Mouse (Mus musculus) hindbrain, embryonic 15.5 days (tissue): Measurements from ENCODE around the gene Rnf5. TPM values are rescaled to one million over a fixed set of nuclear protein-coding genes. Genes with fewer than 3 reads are reported as not detected.

ENCODE experiments used
- ATAC-seq: fragments of 200-750 bp; cut with Nextera tagmentation; 2 replicates; pipeline ENCODE4 v1.8.0; 2017; ENCODE audit warnings: low read depth, moderate number of reproducible peaks, moderate TSS enrichment; ENCODE audit not compliant: low FRiP score
- H3K27ac ChIP-seq: fragments of 300-500 bp; sonication (generic); replicated peaks from 2 replicates; pipeline ENCODE4 v1.5.1; 2015; ENCODE audit warnings: mild to moderate bottlenecking, inconsistent platforms
- H3K27me3 ChIP-seq: fragments of 300-500 bp; sonication (generic); 2 replicates; pipeline ENCODE4 v1.6.1; 2015; ENCODE audit warnings: control low read depth, inconsistent platforms
- H3K36me3 ChIP-seq: fragments of 300-500 bp; sonication (generic); 2 replicates; pipeline ENCODE4 v1.6.1; 2015; ENCODE audit warnings: control low read depth, inconsistent platforms
- H3K4me1 ChIP-seq: fragments of 300-500 bp; sonication (generic); replicated peaks from 2 replicates; pipeline ENCODE4 v1.6.1; 2015; ENCODE audit warnings: control low read depth, inconsistent platforms
- H3K4me2 ChIP-seq: fragments of 300-500 bp; sonication (generic); 2 replicates; pipeline ENCODE4 v1.6.1; 2015; ENCODE audit warnings: moderate library complexity, mild to moderate bottlenecking, inconsistent platforms
- H3K4me3 ChIP-seq: fragments of 300-500 bp; sonication (generic); 2 replicates; pipeline ENCODE4 v1.5.1; 2015; ENCODE audit warnings: mild to moderate bottlenecking, inconsistent platforms
- H3K9ac ChIP-seq: fragments of 300-500 bp; sonication (generic); 2 replicates; pipeline ENCODE4 v1.6.1; 2015; ENCODE audit warnings: inconsistent platforms
- H3K9me3 ChIP-seq: fragments of 300-500 bp; sonication (generic); 2 replicates; pipeline ENCODE4 v1.6.1; 2016; ENCODE audit warnings: control low read depth, inconsistent platforms
- WGBS: fragments of 180-500 bp; shearing (Covaris S2); methylation state at CpG from one replicate; pipeline ENCODE4 v1.1.7; 2015; 5-methylcytosine and 5-hydroxymethylcytosine counted together
- polyA plus RNA-seq: library from polyadenylated mRNA; unstranded; fragments of >200 nt; fragmentation: Nextera tagmentation; extraction: Ambion mirVana; gene quantifications from 2 replicates; pipeline ENCODE4 v1.2.1, GENCODE M21; 2015

Rnf5 gene
- polyA plus RNA-seq, 1 experiment from 2014 or later: 283 TPM

DNA sequence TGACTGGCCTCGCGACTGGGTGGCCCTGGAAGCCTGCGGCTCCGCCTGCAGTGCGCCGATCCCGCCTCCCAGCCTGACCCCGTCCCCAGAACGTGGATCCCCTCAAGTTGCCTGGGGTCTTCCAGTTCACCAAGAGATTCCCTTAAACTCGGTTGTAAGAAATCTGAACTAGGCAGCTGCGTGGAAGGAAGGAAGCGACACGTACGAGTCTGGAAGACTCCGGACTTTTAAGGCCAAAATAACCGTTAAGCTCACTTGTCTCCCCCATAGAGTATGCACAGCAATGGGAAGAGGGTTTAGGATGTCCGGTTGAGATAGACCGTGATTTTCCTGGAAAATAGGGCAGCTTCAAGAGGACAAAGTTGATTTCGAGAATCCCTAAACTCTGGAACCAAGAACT is 15.7 kb downstream of the Rnf5 start:
- H3K4me1 ChIP-seq: peaks cover 51% of the 10 kb centered on the region
- 4% methylated on average over 19 of the region's 19 CpGs for WGBS

DNA sequence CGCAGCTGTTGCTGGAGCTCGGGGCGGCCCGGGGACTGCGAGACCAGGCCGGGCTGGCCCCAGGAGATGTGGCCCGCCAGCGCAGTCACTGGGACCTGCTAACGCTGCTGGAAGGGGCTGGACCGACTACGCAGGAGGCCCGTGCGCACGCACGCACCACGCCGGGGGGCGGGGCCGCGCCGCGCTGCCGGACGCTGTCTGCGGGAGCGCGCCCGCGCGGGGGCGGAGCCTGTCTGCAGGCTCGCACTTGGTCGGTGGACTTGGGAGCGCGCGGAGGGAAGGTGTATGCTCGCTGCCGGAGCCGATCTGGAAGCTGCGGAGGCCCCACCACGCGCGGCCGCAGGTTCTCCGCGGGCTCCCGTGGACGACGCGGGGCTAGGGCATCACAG is 16.1 kb downstream of the Rnf5 start:
- Histone ChIP-seq H3K36me3 (no peaks in the 10 kb centered on the region), H3K4me2 (peak overlapping the region; percentile 86), H3K9ac (peak overlapping the region; percentile 97), H3K27ac (peak overlapping the region; percentile 99), H3K27me3 (no peaks in the 10 kb centered on the region), H3K4me3 (peak overlapping the region; percentile 65), H3K9me3 (no peaks in the 10 kb centered on the region), H3K4me1 (peaks cover 47% of the 10 kb centered on the region)
- under 1% methylated on average over 48 of the region's 50 CpGs for WGBS
- ATAC-seq: peak; percentile 83

More for the DNA sequence above, 15.7 kb downstream of the Rnf5 start:
- Histone ChIP-seq H3K4me2 (peak overlapping the region; percentile 86), H3K27ac (peak overlapping the region; percentile 99), H3K27me3 (no peaks in the 10 kb centered on the region), H3K4me3 (peak overlapping the region; percentile 65), H3K9me3 (no peaks in the 10 kb centered on the region), H3K9ac (peak overlapping the region; percentile 97), H3K36me3 (no peaks in the 10 kb centered on the region)
- ATAC-seq: no peak

- no peaks in the 10 kb centered on the region for H3K36me3 ChIP-seq
- no peaks in the 10 kb centered on the region for H3K27me3 ChIP-seq
- H3K9ac ChIP-seq: peak overlapping the region; percentile 81
- ATAC-seq: peak; percentile 84
- H3K4me1 ChIP-seq: peaks cover 47% of the 10 kb centered on the region
- peak overlapping the region; percentile 86 for H3K4me2 ChIP-seq
- H3K27ac ChIP-seq: peak overlapping the region; percentile 99
- H3K4me3 ChIP-seq: peak overlapping the region; percentile 65
- whole genome bisulfite sequencing: 0% methylated on average over 38 of the region's 38 CpGs
- no peaks in the 10 kb centered on the region for H3K9me3 ChIP-seq
Measured at GRCm38 (mm10) chr17:34586796-34587422, 16.6 kb downstream of the Rnf5 start.

DNA sequence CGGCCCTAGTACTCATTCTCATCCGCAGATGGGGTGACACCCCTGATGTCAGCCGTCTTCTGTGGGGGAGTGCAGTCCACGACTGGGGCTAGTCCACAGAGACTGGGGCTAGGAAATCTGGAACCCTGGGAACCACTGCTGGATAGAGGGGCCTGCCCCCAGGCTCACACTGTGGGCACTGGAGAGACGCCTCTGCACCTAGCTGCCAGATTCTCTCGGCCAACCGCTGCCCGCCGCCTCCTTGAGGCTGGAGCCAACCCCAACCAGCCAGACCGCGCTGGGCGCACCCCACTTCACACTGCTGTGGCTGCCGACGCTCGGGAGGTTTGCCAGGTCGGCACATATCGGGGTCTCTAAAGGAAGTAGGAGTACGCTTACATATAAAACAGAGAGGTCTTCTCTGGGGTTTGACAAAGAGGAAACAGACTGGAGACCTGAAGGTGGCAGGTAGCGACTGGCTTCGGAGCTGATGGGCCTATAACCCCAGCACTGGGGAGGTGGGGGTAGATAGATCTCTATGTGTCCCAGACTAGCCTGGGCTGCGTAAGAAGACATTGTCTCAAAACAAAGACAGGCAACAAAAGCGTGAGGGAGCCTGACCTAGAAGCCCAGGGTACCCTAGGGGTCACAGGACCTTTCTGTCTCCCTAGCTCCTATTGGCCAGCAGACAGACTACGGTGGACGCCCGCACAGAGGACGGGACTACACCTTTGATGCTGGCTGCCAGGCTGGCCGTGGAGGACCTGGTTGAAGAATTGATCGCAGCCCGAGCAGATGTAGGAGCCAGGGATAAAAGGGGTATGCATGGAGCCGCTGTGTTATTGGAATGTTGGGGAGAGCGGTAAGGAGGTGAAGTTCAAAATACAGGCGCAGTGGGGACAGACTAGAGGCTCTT is 17.4 kb downstream of the Rnf5 start:
- Histone ChIP-seq H3K27ac (peak overlapping the region; percentile 99), H3K9ac (peak overlapping the region; percentile 81), H3K27me3 (no peaks in the 10 kb centered on the region), H3K9me3 (no peaks in the 10 kb centered on the region), H3K36me3 (no peaks in the 10 kb centered on the region), H3K4me1 (peaks cover 42% of the 10 kb centered on the region), H3K4me2 (peak overlapping the region; percentile 86), H3K4me3 (peak overlapping the region; percentile 65)
- peak; percentile 12 for ATAC-seq
- 10% methylated on average over 32 of the region's 32 CpGs for WGBS

DNA sequence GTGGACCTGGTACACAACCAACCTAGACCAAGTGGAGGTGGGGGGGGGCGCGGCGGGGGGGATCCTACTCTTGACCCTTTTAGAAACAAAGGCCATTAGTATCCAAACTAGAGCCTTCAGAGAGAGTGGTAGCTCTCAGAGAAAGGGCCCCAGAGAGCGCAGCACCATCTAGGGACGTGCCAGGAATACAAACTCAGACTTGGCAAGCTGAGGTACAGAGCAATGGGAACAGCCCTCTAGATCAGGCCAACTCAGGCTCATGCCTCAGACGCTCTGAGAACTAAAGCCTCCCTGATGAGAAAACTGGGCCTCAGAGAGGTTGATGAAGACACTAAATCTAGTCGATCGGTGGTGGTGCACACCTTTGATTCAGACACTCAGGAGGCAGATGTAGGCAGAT is 18.4 kb downstream of the Rnf5 start:
- Histone ChIP-seq H3K4me1 (peaks cover 32% of the 10 kb centered on the region), H3K27me3 (no peaks in the 10 kb centered on the region), H3K4me3 (no peak overlapping the region), H3K36me3 (no peaks in the 10 kb centered on the region), H3K9me3 (no peaks in the 10 kb centered on the region), H3K27ac (0 out of 2 replicates have a peak overlapping the region, but pooled peaks have one; percentile 23), H3K4me2 (no peak overlapping the region), H3K9ac (no peak overlapping the region)
- WGBS: 83% methylated on average over 8 of the region's 8 CpGs
- no peak for ATAC-seq

GRCm38 (mm10) chr17:34583819-34584218 is 19.7 kb downstream of the Rnf5 start:
- H3K4me2 ChIP-seq: no peak overlapping the region
- no peaks in the 10 kb centered on the region for H3K9me3 ChIP-seq
- no peak overlapping the region for H3K9ac ChIP-seq
- H3K36me3 ChIP-seq: no peaks in the 10 kb centered on the region
- no peak overlapping the region for H3K27ac ChIP-seq
- H3K27me3 ChIP-seq: no peaks in the 10 kb centered on the region
- 88% methylated on average over 8 of the region's 8 CpGs for WGBS
- H3K4me3 ChIP-seq: no peak overlapping the region
- ATAC-seq: no peak
- peaks cover 23% of the 10 kb centered on the region for H3K4me1 ChIP-seq

GRCm38 (mm10) chr17:34583397-34583796 is 20.1 kb downstream of the Rnf5 start:
- Histone ChIP-seq H3K27me3 (no peaks in the 10 kb centered on the region), H3K4me2 (no peak overlapping the region), H3K9me3 (no peaks in the 10 kb centered on the region), H3K4me3 (no peak overlapping the region), H3K9ac (no peak overlapping the region), H3K36me3 (no peaks in the 10 kb centered on the region), H3K4me1 (peaks cover 19% of the 10 kb centered on the region), H3K27ac (no peak overlapping the region)
- WGBS: 61% methylated on average over 7 of the region's 7 CpGs
- no peak for ATAC-seq

- no peak overlapping the region for H3K27ac ChIP-seq
- H3K9me3 ChIP-seq: no peaks in the 10 kb centered on the region
- H3K9ac ChIP-seq: no peak overlapping the region
- no peak for ATAC-seq
- H3K4me1 ChIP-seq: peaks cover 12% of the 10 kb centered on the region
- no peaks in the 10 kb centered on the region for H3K36me3 ChIP-seq
- WGBS: 88% methylated on average over 12 of the region's 12 CpGs
- no peaks in the 10 kb centered on the region for H3K27me3 ChIP-seq
- no peak overlapping the region for H3K4me2 ChIP-seq
- H3K4me3 ChIP-seq: no peak overlapping the region
Measured at GRCm38 (mm10) chr17:34582528-34582927, 21.0 kb downstream of the Rnf5 start.

DNA sequence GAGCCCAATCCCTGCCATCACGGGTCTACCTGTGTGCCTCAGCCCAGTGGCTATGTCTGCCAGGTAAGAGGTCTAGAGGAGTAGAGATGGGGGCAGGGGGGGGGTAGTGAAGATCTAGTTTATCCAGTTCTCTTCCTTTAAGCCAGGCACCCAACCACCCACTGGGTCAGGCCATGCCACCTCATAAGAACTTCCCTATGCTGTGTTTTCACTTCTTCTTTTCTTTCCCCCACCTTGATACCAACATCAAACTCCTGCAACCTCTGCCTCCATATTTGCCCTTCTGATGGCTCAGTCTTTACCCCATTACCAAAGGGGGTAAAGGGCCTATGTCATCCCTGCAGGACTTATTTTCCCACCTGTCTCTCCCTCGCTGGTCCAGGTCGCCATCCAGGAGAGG is 25.4 kb downstream of the Rnf5 start:
- ATAC-seq: no peak
- Histone ChIP-seq H3K4me2 (no peak overlapping the region), H3K4me1 (no peaks in the 10 kb centered on the region), H3K27ac (no peak overlapping the region), H3K9me3 (no peaks in the 10 kb centered on the region), H3K36me3 (no peaks in the 10 kb centered on the region), H3K4me3 (no peak overlapping the region), H3K9ac (no peak overlapping the region), H3K27me3 (no peaks in the 10 kb centered on the region)
- WGBS: 88% methylated on average over 3 of the region's 3 CpGs

DNA sequence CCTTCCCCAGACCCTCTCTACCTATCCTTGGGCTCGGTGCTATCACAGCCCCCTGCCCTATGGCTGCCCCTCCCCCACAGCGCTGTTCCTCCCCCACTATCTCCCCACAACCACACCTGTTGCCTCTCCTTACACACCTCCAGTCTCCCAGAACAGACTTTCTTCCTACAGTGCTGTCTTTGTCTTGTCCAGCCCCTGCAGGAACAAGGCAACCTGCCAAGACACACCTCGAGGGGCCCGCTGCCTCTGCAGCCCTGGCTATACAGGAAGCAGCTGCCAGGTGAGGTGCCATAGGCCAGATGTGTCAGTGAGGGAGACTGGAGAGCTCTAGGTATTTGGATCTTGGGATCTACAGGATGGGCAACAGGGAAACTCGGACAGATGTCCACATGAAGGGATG is 26.9 kb downstream of the Rnf5 start:
- no peak overlapping the region for H3K4me2 ChIP-seq
- H3K27ac ChIP-seq: no peak overlapping the region
- no peaks in the 10 kb centered on the region for H3K9me3 ChIP-seq
- ATAC-seq: no peak
- no peak overlapping the region for H3K4me3 ChIP-seq
- H3K36me3 ChIP-seq: no peaks in the 10 kb centered on the region
- H3K4me1 ChIP-seq: no peaks in the 10 kb centered on the region
- 77% methylated on average over 5 of the region's 5 CpGs for WGBS
- H3K27me3 ChIP-seq: no peaks in the 10 kb centered on the region
- H3K9ac ChIP-seq: no peak overlapping the region

- Histone ChIP-seq H3K27ac (no peak overlapping the region), H3K4me2 (no peak overlapping the region), H3K4me3 (no peak overlapping the region), H3K27me3 (no peaks in the 10 kb centered on the region), H3K4me1 (no peaks in the 10 kb centered on the region), H3K9ac (no peak overlapping the region), H3K36me3 (no peaks in the 10 kb centered on the region), H3K9me3 (no peaks in the 10 kb centered on the region)
- no peak for ATAC-seq
- WGBS: 13% methylated on average over 14 of the region's 15 CpGs
Measured at GRCm38 (mm10) chr17:34572361-34572760, 31.1 kb downstream of the Rnf5 start.

- no peak overlapping the region for H3K27ac ChIP-seq
- H3K4me1 ChIP-seq: no peaks in the 10 kb centered on the region
- H3K36me3 ChIP-seq: no peaks in the 10 kb centered on the region
- H3K4me2 ChIP-seq: no peak overlapping the region
- no peaks in the 10 kb centered on the region for H3K9me3 ChIP-seq
- ATAC-seq: no peak
- no peak overlapping the region for H3K4me3 ChIP-seq
- H3K27me3 ChIP-seq: no peaks in the 10 kb centered on the region
- no peak overlapping the region for H3K9ac ChIP-seq
- WGBS: 15% methylated on average over 5 of the region's 5 CpGs
Measured at GRCm38 (mm10) chr17:34571875-34572274, 31.6 kb downstream of the Rnf5 start.
